Mouse (Mus musculus) layer of hippocampus, adult 2 months (tissue): ENCODE measurements around the gene Anks1b. TPM values are rescaled to one million over a fixed set of nuclear protein-coding genes. Genes with fewer than 3 reads are reported as not detected.

ENCODE experiments used
- DNase-seq, 2 experiments: peaks; one replicate each; pipeline ENCODE4 v3.0.0; 2022; ENCODE audit warnings: low spot score in 2 of 2
- H3K27ac ChIP-seq: fragments of 200-600 bp; 2 replicates; pipeline ENCODE4 v1.8.1; 2022
- H3K4me3 ChIP-seq: fragments of 200-600 bp; 2 replicates; pipeline ENCODE4 v1.8.1; 2022; ENCODE audit warnings: mild to moderate bottlenecking
- CTCF ChIP-seq: fragments of 200-600 bp; conservative IDR thresholded peaks from 2 replicates; pipeline ENCODE4 v1.8.1; 2022; ENCODE audit warnings: antibody characterized with exemption, mild to moderate bottlenecking, moderate library complexity
- total RNA-seq, 2 experiments: library from RNA; stranded (reverse); gene quantifications; 2 replicates each; pipeline ENCODE4 v1.2.3; 2021

Gene Anks1b
- total RNA-seq, 2 experiments from 2014 or later = 540 to 541 TPM

- no peak overlapping the region for H3K4me3 ChIP-seq
- no peak for DNase-seq
- H3K27ac ChIP-seq = no peak overlapping the region
- TF ChIP-seq CTCF = no peak
These were observed 267.6 kb downstream of the Anks1b start for GRCm38 (mm10) chr10:90140947-90141346.

GRCm38 (mm10) chr10:90144444-90144843, 271.1 kb downstream of the Anks1b start:
- no peak overlapping the region for H3K4me3 ChIP-seq
- H3K27ac ChIP-seq = no peak overlapping the region
- no peak for TF ChIP-seq CTCF
- DNase-seq = no peak

GRCm38 (mm10) chr10:90151510-90151909, 278.2 kb downstream of the Anks1b start:
- Histone ChIP-seq H3K27ac (no peak overlapping the region), H3K4me3 (no peak overlapping the region)
- peak in 1 of 2 experiments; percentile 7 for DNase-seq
- TF ChIP-seq CTCF = peak; percentile 83

- Histone ChIP-seq H3K4me3 (no peak overlapping the region), H3K27ac (no peak overlapping the region)
- no peak for DNase-seq
- TF ChIP-seq CTCF = no peak
These were observed 296.8 kb downstream of the Anks1b start for GRCm38 (mm10) chr10:90169941-90170580.

GRCm38 (mm10) chr10:90190366-90190765, 317.1 kb downstream of the Anks1b start:
- Histone ChIP-seq H3K4me3 (no peak overlapping the region), H3K27ac (no peak overlapping the region)
- DNase-seq = no peak
- TF ChIP-seq CTCF = no peak

- H3K27ac ChIP-seq = no peak overlapping the region
- H3K4me3 ChIP-seq = no peak overlapping the region
- DNase-seq = no peak
- no peak for TF ChIP-seq CTCF
These were observed 323.6 kb downstream of the Anks1b start for GRCm38 (mm10) chr10:90196936-90197335.

- no peak overlapping the region for H3K27ac ChIP-seq
- no peak overlapping the region for H3K4me3 ChIP-seq
- no peak for TF ChIP-seq CTCF
- no peak for DNase-seq
These were observed 336.7 kb downstream of the Anks1b start for GRCm38 (mm10) chr10:90210044-90210443.

- DNase-seq = no peak
- Histone ChIP-seq H3K27ac (no peak overlapping the region), H3K4me3 (no peak overlapping the region)
- TF ChIP-seq CTCF = no peak
These were observed 347.2 kb downstream of the Anks1b start for GRCm38 (mm10) chr10:90220470-90220869.

GRCm38 (mm10) chr10:90222793-90223495, 349.6 kb downstream of the Anks1b start:
- DNase-seq = peak; percentile 12 to 28
- H3K27ac ChIP-seq = peak overlapping the region; percentile 28; the same call in 1 of the 2 replicates
- no peak for TF ChIP-seq CTCF
- H3K4me3 ChIP-seq = no peak overlapping the region

GRCm38 (mm10) chr10:90235273-90235672, 362.0 kb downstream of the Anks1b start:
- DNase-seq = no peak
- TF ChIP-seq CTCF = peak; percentile 59
- H3K4me3 ChIP-seq = no peak overlapping the region
- H3K27ac ChIP-seq = no peak overlapping the region

- no peak for TF ChIP-seq CTCF
- Histone ChIP-seq H3K27ac (no peak overlapping the region), H3K4me3 (no peak overlapping the region)
- no peak for DNase-seq
These were observed 364.0 kb downstream of the Anks1b start for GRCm38 (mm10) chr10:90237290-90237689.

GRCm38 (mm10) chr10:90258944-90259714, 385.8 kb downstream of the Anks1b start:
- no peak for DNase-seq
- no peak overlapping the region for H3K4me3 ChIP-seq
- TF ChIP-seq CTCF = no peak
- no peak overlapping the region for H3K27ac ChIP-seq

GRCm38 (mm10) chr10:90271321-90271720, 398.0 kb downstream of the Anks1b start:
- Histone ChIP-seq H3K27ac (peak overlapping the region; percentile 49), H3K4me3 (no peak overlapping the region)
- no peak for DNase-seq
- TF ChIP-seq CTCF = no peak
